Mouse (Mus musculus) retina, postnatal 1 day (tissue): ENCODE results near the gene Scarf1.

Experiments used
- DNase-seq: peaks from one replicate; pipeline ENCODE4 v3.0.0-alpha.2; 2012

Scarf1 gene

GRCm38 (mm10) chr11:75512301-75513018 lies 880 bp upstream of the Scarf1 start:
- no peak for DNase-seq

- no peak for DNase-seq
Measured at GRCm38 (mm10) chr11:75515186-75515585, 1.8 kb downstream of the Scarf1 start.

- peak; percentile 54 for DNase-seq
Measured at GRCm38 (mm10) chr11:75519834-75520633, 6.7 kb downstream of the Scarf1 start.

GRCm38 (mm10) chr11:75521609-75522008 lies 8.3 kb downstream of the Scarf1 start:
- DNase-seq = no peak

- DNase-seq = no peak
Measured at GRCm38 (mm10) chr11:75522793-75523192, 9.5 kb downstream of the Scarf1 start.

- no peak for DNase-seq
Measured at GRCm38 (mm10) chr11:75525531-75526125, 12.3 kb downstream of the Scarf1 start.

- no peak for DNase-seq
Measured at GRCm38 (mm10) chr11:75526943-75527342, 13.6 kb downstream of the Scarf1 start.

GRCm38 (mm10) chr11:75529771-75530170 lies 16.4 kb downstream of the Scarf1 start:
- DNase-seq = no peak

GRCm38 (mm10) chr11:75530325-75530724 lies 17.0 kb downstream of the Scarf1 start:
- DNase-seq = peak; percentile 89

- DNase-seq = no peak
Measured at GRCm38 (mm10) chr11:75530845-75531373, 17.6 kb downstream of the Scarf1 start.

GRCm38 (mm10) chr11:75531469-75532242 lies 18.3 kb downstream of the Scarf1 start, which contains the start of gene Slc43a2:
Gene Slc43a2, plus strand, starts transcription at chr11:75531694.
- peak; percentile 98 for DNase-seq

GRCm38 (mm10) chr11:75532340-75533277 lies 19.3 kb downstream of the Scarf1 start:
- DNase-seq = no peak

GRCm38 (mm10) chr11:75533314-75534015 lies 20.1 kb downstream of the Scarf1 start:
- DNase-seq = no peak

- DNase-seq = no peak
Measured at GRCm38 (mm10) chr11:75534286-75535033, 21.1 kb downstream of the Scarf1 start.

- no peak for DNase-seq
Measured at GRCm38 (mm10) chr11:75535106-75535795, 21.9 kb downstream of the Scarf1 start.

- no peak for DNase-seq
Measured at GRCm38 (mm10) chr11:75536255-75537024, 23.1 kb downstream of the Scarf1 start.

- no peak for DNase-seq
Measured at GRCm38 (mm10) chr11:75537025-75537414, 23.7 kb downstream of the Scarf1 start.

- DNase-seq = peak; percentile 43
Measured at GRCm38 (mm10) chr11:75537491-75538183, 24.3 kb downstream of the Scarf1 start.
